Mouse (Mus musculus) MEL (cell line): Measurements from ENCODE around the gene Rftn2. TPM values are rescaled to one million over a fixed set of nuclear protein-coding genes. Genes with fewer than 3 reads are reported as not detected.

Experiments used
- DNase-seq: peaks from one replicate; pipeline ENCODE4 v3.0.0; 2011; ENCODE audit warnings: low read depth, low spot score
- H3K27ac ChIP-seq: 2 replicates; pipeline ENCODE4 v1.5.1; 2012; ENCODE audit warnings: low read depth, mild to moderate bottlenecking, control low read depth, low read length, moderate library complexity; ENCODE audit not compliant: control insufficient read depth
- H3K27me3 ChIP-seq, 2 experiments: fragments of 150-350 bp in 1 of 2; sonication (generic) in 1 of 2; 2 replicates each; pipeline ENCODE4 v1.6.1; 2012; ENCODE audit warnings: low read length in 2 of 2, mild to moderate bottlenecking in 2 of 2, improper control_type of control experiment in 1 of 2, moderate library complexity in 1 of 2; ENCODE audit not compliant: insufficient read depth in 2 of 2, control insufficient read depth in 1 of 2
- H3K36me3 ChIP-seq, 2 experiments: 2 replicates each; pipeline ENCODE4 v1.6.1; 2012 to 2014; ENCODE audit warnings: low read length in 2 of 2, improper control_type of control experiment in 1 of 2, inconsistent platforms in 1 of 2, mild to moderate bottlenecking in 1 of 2; ENCODE audit not compliant: insufficient read depth in 2 of 2, control insufficient read depth in 1 of 2
- H3K4me1 ChIP-seq, 2 experiments: fragments of 150-350 bp in 1 of 2; sonication (generic) in 1 of 2; 2 replicates each; pipeline ENCODE4 v1.6.1; 2012; ENCODE audit warnings: low read length in 2 of 2, improper control_type of control experiment in 1 of 2, mild to moderate bottlenecking in 1 of 2; ENCODE audit not compliant: insufficient read depth in 2 of 2, control insufficient read depth in 1 of 2
- H3K4me3 ChIP-seq, 2 experiments: fragments of 150-350 bp in 1 of 2; sonication (generic) in 1 of 2; 2 replicates each; pipeline ENCODE4 v1.5.1; 2012; ENCODE audit warnings: low read depth in 2 of 2, low read length in 2 of 2, mild to moderate bottlenecking in 2 of 2, moderate library complexity in 2 of 2, control low read depth in 1 of 2, improper control_type of control experiment in 1 of 2; ENCODE audit not compliant: control insufficient read depth in 1 of 2, insufficient read depth in 1 of 2
- H3K79me2 ChIP-seq: 2 replicates; pipeline ENCODE4 v1.6.1; 2012; ENCODE audit warnings: mild to moderate bottlenecking, low read length, moderate library complexity; ENCODE audit not compliant: control insufficient read depth, poor library complexity, insufficient read depth
- H3K9ac ChIP-seq: 2 replicates; pipeline ENCODE4 v1.6.1; 2012; ENCODE audit warnings: low read depth, mild to moderate bottlenecking, control low read depth, low read length, moderate library complexity; ENCODE audit not compliant: control insufficient read depth, poor library complexity, severe bottlenecking
- H3K9me3 ChIP-seq: fragments of 150-350 bp; sonication (generic); replicated peaks from 2 replicates; pipeline ENCODE4 v1.6.1; 2012; ENCODE audit warnings: mild to moderate bottlenecking, low read length, improper control_type of control experiment, moderate library complexity; ENCODE audit not compliant: insufficient read depth
- CTCF ChIP-seq, 3 experiments: IDR thresholded peaks in 2 of 3; conservative IDR thresholded peaks in 1 of 3; 2 replicates each; pipeline ENCODE4 v1.5.1; 2011 to 2012; ENCODE audit warnings: low read length in 3 of 3, low read depth in 2 of 3, mild to moderate bottlenecking in 2 of 3, improper control_type of control experiment in 1 of 3, inconsistent platforms in 1 of 3, mixed read lengths in 1 of 3, moderate library complexity in 1 of 3; ENCODE audit not compliant: control insufficient read depth in 1 of 3, insufficient read depth in 1 of 3, poor library complexity in 1 of 3, severe bottlenecking in 1 of 3
- E2F4 ChIP-seq: IDR thresholded peaks from 2 replicates; pipeline ENCODE4 v1.6.1; 2011; ENCODE audit warnings: low read depth, low read length, improper control_type of control experiment, borderline replicate concordance
- EP300 ChIP-seq, 2 experiments: IDR thresholded peaks; 2 replicates each; pipeline ENCODE4 v1.6.1; 2011; ENCODE audit warnings: improper control_type of control experiment in 2 of 2, low read length in 2 of 2, low read depth in 1 of 2, mild to moderate bottlenecking in 1 of 2
- ETS1 ChIP-seq: IDR thresholded peaks from 2 replicates; pipeline ENCODE4 v1.6.1; 2012; ENCODE audit warnings: low read depth, mild to moderate bottlenecking, inconsistent platforms, low read length, improper control_type of control experiment, moderate library complexity
- GATA1 ChIP-seq: IDR thresholded peaks from 2 replicates; pipeline ENCODE4 v1.6.1; 2011; ENCODE audit warnings: low read depth, low read length, improper control_type of control experiment
- MAX ChIP-seq: IDR thresholded peaks from 2 replicates; pipeline ENCODE4 v1.6.1; 2011; ENCODE audit warnings: low read length, improper control_type of control experiment
- MAZ ChIP-seq: IDR thresholded peaks from 2 replicates; pipeline ENCODE4 v1.6.1; 2012; ENCODE audit warnings: low read depth, mild to moderate bottlenecking, inconsistent platforms, low read length, improper control_type of control experiment
- MEF2A ChIP-seq: IDR thresholded peaks from 2 replicates; pipeline ENCODE4 v1.6.1; 2014; ENCODE audit warnings: low read depth, mild to moderate bottlenecking, inconsistent platforms, low read length, improper control_type of control experiment; ENCODE audit not compliant: poor library complexity, insufficient replicate concordance, severe bottlenecking; ENCODE audit errors: extremely low read depth
- MYB ChIP-seq: IDR thresholded peaks from 2 replicates; pipeline ENCODE4 v1.6.1; 2011; ENCODE audit warnings: mild to moderate bottlenecking, low read depth, low read length, improper control_type of control experiment
- POLR2A ChIP-seq, 2 experiments: IDR thresholded peaks; 2 replicates each; pipeline ENCODE4 v1.6.1; 2011 to 2012; ENCODE audit warnings: low read length in 2 of 2, mild to moderate bottlenecking in 2 of 2, control low read depth in 1 of 2, improper control_type of control experiment in 1 of 2, low read depth in 1 of 2, moderate library complexity in 1 of 2; ENCODE audit not compliant: control insufficient read depth in 1 of 2, insufficient read depth in 1 of 2, poor library complexity in 1 of 2
- POLR2AphosphoS2 ChIP-seq: IDR thresholded peaks from 2 replicates; pipeline ENCODE4 v1.6.1; 2011; ENCODE audit warnings: low read length, improper control_type of control experiment
- POLR2AphosphoS5 ChIP-seq: IDR thresholded peaks from 2 replicates; pipeline ENCODE4 v1.6.1; 2012; ENCODE audit warnings: low read depth, borderline replicate concordance, mild to moderate bottlenecking, inconsistent platforms, low read length, moderate library complexity, mixed read lengths
- SMC3 ChIP-seq: IDR thresholded peaks from 2 replicates; pipeline ENCODE4 v1.6.1; 2011; ENCODE audit warnings: low read depth, low read length, improper control_type of control experiment
- TAL1 ChIP-seq: IDR thresholded peaks from 2 replicates; pipeline ENCODE4 v1.6.1; 2012; ENCODE audit warnings: mild to moderate bottlenecking, inconsistent platforms, low read length, moderate library complexity, mixed read lengths
- TCF12 ChIP-seq: IDR thresholded peaks from 2 replicates; pipeline ENCODE4 v1.6.1; 2014; ENCODE audit warnings: low read depth, mild to moderate bottlenecking, inconsistent platforms, low read length, improper control_type of control experiment, moderate library complexity
- UBTF ChIP-seq: IDR thresholded peaks from 2 replicates; pipeline ENCODE4 v1.6.1; 2012; ENCODE audit warnings: low read depth, mild to moderate bottlenecking, inconsistent platforms, low read length, improper control_type of control experiment, moderate library complexity, borderline replicate concordance; ENCODE audit not compliant: insufficient read depth
- USF1 ChIP-seq: IDR thresholded peaks from 2 replicates; pipeline ENCODE4 v1.6.1; 2014; ENCODE audit warnings: low read depth, mild to moderate bottlenecking, inconsistent platforms, low read length, improper control_type of control experiment, moderate library complexity
- polyA plus RNA-seq, 2 experiments: library from polyadenylated mRNA; stranded (reverse) in 1 of 2; unstranded in 1 of 2; fragments of >175 nt in 1 of 2; fragments of >200 nt in 1 of 2; gene quantifications; 2 replicates each; pipeline versions ENCODE4 v1.2.1 to v1.2.4; 2012; ENCODE audit warnings: low replicate concordance in 2 of 2, low read depth in 1 of 2; ENCODE audit not compliant: insufficient read length in 2 of 2, insufficient read depth in 1 of 2, missing spikeins in 1 of 2
- total RNA-seq: library from RNA; depleted of rRNA; stranded (reverse); fragments of 300-350 nt; gene quantifications from 2 replicates; pipeline ENCODE4 v1.2.3, GENCODE M21; 2012

Gene Rftn2
- total and polyA plus RNA-seq, 3 experiments, result 0.01 TPM; not detected in 2

DNA sequence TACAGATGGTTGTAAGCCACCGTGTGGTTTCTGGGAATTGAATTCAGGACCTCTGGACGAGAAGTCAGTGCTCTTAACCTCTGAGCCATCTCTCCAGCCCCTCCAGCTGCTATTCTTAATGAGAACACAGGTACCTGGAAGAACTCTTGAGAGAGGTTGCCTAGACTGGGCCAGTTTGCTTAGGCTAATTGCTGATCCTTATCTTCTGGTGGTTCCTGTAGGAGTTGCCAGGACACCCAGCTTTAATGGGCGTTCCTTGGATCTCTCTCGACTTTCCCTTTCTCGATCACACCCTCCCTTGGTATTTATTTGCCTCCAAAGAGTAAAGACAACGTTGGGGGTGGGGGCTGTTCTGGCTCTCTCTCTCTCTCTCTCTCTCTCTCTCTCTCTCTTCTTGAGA lies 13.1 kb downstream of the Rftn2 start:
- Histone ChIP-seq H3K4me3 (no peak overlapping the region), H3K79me2 (no peaks in the 10 kb centered on the region), H3K9me3 (no peaks in the 10 kb centered on the region)
- TF ChIP-seq POLR2AphosphoS5 (no peak), POLR2AphosphoS2 (no peak), MAZ (no peak), UBTF (no peak), CTCF (IDR thresholded peaks at IDR 0.05 in 2 of 3, conservative IDR thresholded peaks at IDR 0.05 in 1 of 3; ENCODE audit: control insufficient read depth in 1 of 3, insufficient read depth in 1 of 3, low read depth in 2 of 3, low read length in 3 of 3, poor library complexity in 1 of 3, severe bottlenecking in 1 of 3) (no peak), ETS1 (no peak), E2F4 (no peak), EP300 (IDR thresholded peaks at IDR 0.05; ENCODE audit: low read depth in 1 of 2, low read length in 2 of 2) (no peak), MEF2A (no peak), TAL1 (no peak), POLR2A (IDR thresholded peaks at IDR 0.05; ENCODE audit: control insufficient read depth in 1 of 2, insufficient read depth in 1 of 2, low read depth in 1 of 2, low read length in 2 of 2, poor library complexity in 1 of 2) (no peak), SMC3 (no peak), MAX (no peak)
- TF ChIP-seq, all 39 proteins: peak for 0
- Histone ChIP-seq H3K27ac (no peak overlapping the region), H3K4me1 (peaks cover 0 to 4% of the 10 kb centered on the region in 2 experiments; a peak in 1 of 4 replicates), H3K9ac (no peak overlapping the region), H3K27me3 (no peaks in the 10 kb centered on the region; a peak in 2 of 4 replicates), H3K36me3 (0 out of 4 replicates have a peak, but pooled peaks cover 0 to 2% of the 10 kb centered on the region in 2 experiments)
- DNase-seq, result no peak

DNA sequence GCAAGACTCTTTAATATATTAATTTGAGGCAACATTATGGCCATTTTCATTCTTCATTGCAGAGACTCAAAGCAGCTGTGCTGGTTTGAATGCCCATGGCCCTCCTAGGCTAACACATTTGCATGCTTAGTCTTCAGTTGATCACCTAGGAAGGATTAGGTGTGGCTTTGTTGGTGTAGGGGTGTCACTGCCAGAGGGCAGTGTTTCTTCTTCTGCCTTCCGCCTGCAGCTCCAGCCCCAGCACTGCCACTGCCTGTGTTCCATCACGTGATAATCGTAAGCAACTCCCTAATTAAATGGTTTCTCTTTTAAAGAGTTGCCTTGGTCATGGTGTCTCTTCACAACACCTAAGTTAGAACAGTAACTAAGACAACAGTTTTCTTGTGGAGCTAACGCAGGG lies 13.8 kb downstream of the Rftn2 start:
- 0 out of 4 replicates have a peak, but pooled peaks cover 0 to 2% of the 10 kb centered on the region in 2 experiments for H3K36me3 ChIP-seq
- H3K79me2 ChIP-seq, result no peaks in the 10 kb centered on the region
- TF ChIP-seq GATA1, result no peak
- peak; percentile 17; the same call in 1 of the 2 replicates for TF ChIP-seq USF1
- no peak for TF ChIP-seq POLR2AphosphoS5
- no peak for TF ChIP-seq TAL1
- TF ChIP-seq MYB, result no peak
- no peak for TF ChIP-seq TCF12
- TF ChIP-seq ETS1, result no peak
- TF ChIP-seq MAX, result no peak
- H3K4me1 ChIP-seq, result peaks cover 0 to 4% of the 10 kb centered on the region in 2 experiments; a peak in 1 of 4 replicates
- H3K9me3 ChIP-seq, result no peaks in the 10 kb centered on the region
- peaks cover 0 to 2% of the 10 kb centered on the region in 2 experiments; a peak in 3 of 4 replicates for H3K27me3 ChIP-seq
- H3K4me3 ChIP-seq, result no peak overlapping the region
- no peak overlapping the region for H3K27ac ChIP-seq
- no peak for DNase-seq
- H3K9ac ChIP-seq, result no peak overlapping the region
